Mouse (Mus musculus): ENCODE measurements at regions not wholly inside any gene's neighbourhood (a gene's known extent, or its start where the extent isn't known, plus 50 kb on each side); places are given as distances from the start of the nearest gene placed in this dataset.
"Not testable (repeated sequence)": the region's sequence is repeated elsewhere in the genome, so short reads cannot be mapped to it uniquely, and the experiment has no call there.

DNA sequence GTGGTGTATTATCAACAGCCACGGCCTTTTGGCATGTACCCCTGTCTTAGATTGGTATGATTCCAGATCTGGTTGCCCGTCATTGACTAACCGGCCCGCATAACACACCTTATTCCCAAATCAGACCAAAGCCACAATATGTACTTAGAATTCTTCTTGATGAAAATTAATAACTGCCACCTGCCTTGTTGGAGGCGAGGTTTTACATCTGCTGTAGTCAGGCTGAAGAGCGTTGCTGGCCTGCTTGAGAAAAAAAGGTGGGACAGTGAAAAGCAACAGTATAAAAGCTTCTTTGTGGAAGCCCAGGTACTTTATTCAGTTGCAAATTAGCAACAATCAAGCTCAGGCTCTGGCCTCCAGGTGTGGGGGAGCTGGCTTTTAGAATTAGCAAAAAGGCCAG lies 223.6 kb upstream of the Car8 start:
- H3K9me3 ChIP-seq (replicated peaks; ENCODE audit: control insufficient read depth, low read length); H3K36me3 ChIP-seq (ENCODE audit: control insufficient read depth, insufficient read depth); H3K4me3 ChIP-seq (ENCODE audit: low read length); H3K27me3 ChIP-seq (ENCODE audit: control insufficient read depth, insufficient read depth, low read length); ATAC-seq (replicated peaks; ENCODE audit: extremely low read depth, insufficient read depth, low FRiP score); H3K27ac ChIP-seq (ENCODE audit: low read length); H3K4me2 ChIP-seq (ENCODE audit: low read depth, low read length); H3K9ac ChIP-seq (ENCODE audit: low read length); H3K4me1 ChIP-seq (ENCODE audit: control insufficient read depth, insufficient read depth, low read length): not testable (repeated sequence)
- WGBS, result 88% methylated on average over 6 of the region's 6 CpGs

DNA sequence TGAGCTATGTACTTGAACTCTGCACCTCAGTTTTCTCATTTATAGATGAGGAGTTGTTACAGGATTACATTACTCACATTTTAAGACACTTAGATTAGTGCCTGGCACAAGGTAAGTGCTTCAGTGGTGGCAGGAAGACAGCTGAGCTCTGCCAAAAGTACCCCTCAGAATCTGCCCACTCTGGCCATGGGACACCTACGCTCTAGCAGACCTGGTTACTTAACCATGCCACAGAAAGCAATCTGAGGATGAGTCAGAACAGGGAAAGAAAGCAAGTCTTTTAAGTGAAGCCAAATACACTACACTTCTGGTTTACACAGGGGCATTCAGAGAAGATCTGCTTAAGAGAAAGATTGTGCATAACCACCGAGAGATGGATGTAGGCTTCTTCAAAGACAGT lies 215.5 kb upstream of the Car8 start:
- no peaks in the 10 kb centered on the region for H3K9me3 ChIP-seq (replicated peaks; ENCODE audit: control insufficient read depth, low read length)
- no peak overlapping the region for H3K9ac ChIP-seq (ENCODE audit: low read length)
- WGBS, result 84% methylated on average over 2 of the region's 2 CpGs
- no peak overlapping the region for H3K4me2 ChIP-seq (ENCODE audit: low read depth, low read length)
- H3K27ac ChIP-seq (ENCODE audit: low read length), result no peak overlapping the region
- no peaks in the 10 kb centered on the region for H3K36me3 ChIP-seq (ENCODE audit: control insufficient read depth, insufficient read depth)
- H3K4me3 ChIP-seq (ENCODE audit: low read length), result no peak overlapping the region
- no peak for ATAC-seq (replicated peaks; ENCODE audit: extremely low read depth, insufficient read depth, low FRiP score)
- no peaks in the 10 kb centered on the region for H3K27me3 ChIP-seq (ENCODE audit: control insufficient read depth, insufficient read depth, low read length)
- H3K4me1 ChIP-seq (ENCODE audit: control insufficient read depth, insufficient read depth, low read length), result no peaks in the 10 kb centered on the region

DNA sequence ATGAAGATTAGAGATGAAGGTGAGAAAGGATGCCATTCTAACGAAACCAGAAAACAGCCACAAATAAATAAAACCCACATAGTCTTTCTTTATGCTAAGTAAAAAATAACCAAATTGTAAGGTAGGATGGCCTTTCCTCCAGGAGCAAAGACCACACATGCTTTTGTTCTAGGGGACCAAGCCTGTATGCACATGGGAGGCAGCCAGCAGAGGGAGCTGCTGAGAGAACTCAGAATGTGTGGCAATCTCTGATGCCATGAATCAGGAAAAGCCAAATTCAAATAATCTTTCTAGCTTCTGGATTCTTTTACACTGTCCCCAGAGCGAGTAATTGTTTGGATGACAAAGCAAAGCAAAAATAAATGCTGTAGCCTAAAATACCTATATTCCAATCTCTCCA lies 193.6 kb upstream of the Car8 start:
- Histone ChIP-seq H3K36me3 (ENCODE audit: control insufficient read depth, insufficient read depth) (no peaks in the 10 kb centered on the region), H3K4me2 (ENCODE audit: low read depth, low read length) (no peak overlapping the region), H3K4me1 (ENCODE audit: control insufficient read depth, insufficient read depth, low read length) (no peaks in the 10 kb centered on the region), H3K27ac (ENCODE audit: low read length) (no peak overlapping the region), H3K27me3 (ENCODE audit: control insufficient read depth, insufficient read depth, low read length) (no peaks in the 10 kb centered on the region), H3K9ac (ENCODE audit: low read length) (no peak overlapping the region), H3K9me3 (replicated peaks; ENCODE audit: control insufficient read depth, low read length) (no peaks in the 10 kb centered on the region), H3K4me3 (ENCODE audit: low read length) (no peak overlapping the region)
- ATAC-seq (replicated peaks; ENCODE audit: extremely low read depth, insufficient read depth, low FRiP score), result no peak
- 54% methylated on average over 2 of the region's 2 CpGs for WGBS

DNA sequence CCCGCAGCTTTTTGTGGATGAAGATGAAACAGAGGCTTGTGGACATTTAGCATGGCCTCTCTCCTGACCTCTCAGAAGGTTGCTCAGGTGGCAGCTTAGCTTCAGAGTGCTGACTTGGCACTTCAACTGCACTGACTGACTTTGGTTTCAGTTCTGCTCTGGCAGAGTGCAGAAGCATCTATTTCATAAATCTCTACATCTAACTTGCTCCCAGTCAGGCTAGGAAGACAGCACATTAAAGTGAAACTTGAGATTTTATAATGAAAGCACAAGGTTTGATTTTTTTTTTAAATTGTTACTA lies 192.1 kb upstream of the Car8 start:
- Histone ChIP-seq H3K4me3 (ENCODE audit: low read length) (no peak overlapping the region), H3K27ac (ENCODE audit: low read length) (no peak overlapping the region), H3K9ac (ENCODE audit: low read length) (no peak overlapping the region), H3K4me2 (ENCODE audit: low read depth, low read length) (no peak overlapping the region), H3K9me3 (replicated peaks; ENCODE audit: control insufficient read depth, low read length) (no peaks in the 10 kb centered on the region), H3K36me3 (ENCODE audit: control insufficient read depth, insufficient read depth) (no peaks in the 10 kb centered on the region), H3K27me3 (ENCODE audit: control insufficient read depth, insufficient read depth, low read length) (no peaks in the 10 kb centered on the region), H3K4me1 (ENCODE audit: control insufficient read depth, insufficient read depth, low read length) (no peaks in the 10 kb centered on the region)
- 30% methylated on average over 1 of the region's 1 CpGs for WGBS
- ATAC-seq (replicated peaks; ENCODE audit: extremely low read depth, insufficient read depth, low FRiP score), result no peak

DNA sequence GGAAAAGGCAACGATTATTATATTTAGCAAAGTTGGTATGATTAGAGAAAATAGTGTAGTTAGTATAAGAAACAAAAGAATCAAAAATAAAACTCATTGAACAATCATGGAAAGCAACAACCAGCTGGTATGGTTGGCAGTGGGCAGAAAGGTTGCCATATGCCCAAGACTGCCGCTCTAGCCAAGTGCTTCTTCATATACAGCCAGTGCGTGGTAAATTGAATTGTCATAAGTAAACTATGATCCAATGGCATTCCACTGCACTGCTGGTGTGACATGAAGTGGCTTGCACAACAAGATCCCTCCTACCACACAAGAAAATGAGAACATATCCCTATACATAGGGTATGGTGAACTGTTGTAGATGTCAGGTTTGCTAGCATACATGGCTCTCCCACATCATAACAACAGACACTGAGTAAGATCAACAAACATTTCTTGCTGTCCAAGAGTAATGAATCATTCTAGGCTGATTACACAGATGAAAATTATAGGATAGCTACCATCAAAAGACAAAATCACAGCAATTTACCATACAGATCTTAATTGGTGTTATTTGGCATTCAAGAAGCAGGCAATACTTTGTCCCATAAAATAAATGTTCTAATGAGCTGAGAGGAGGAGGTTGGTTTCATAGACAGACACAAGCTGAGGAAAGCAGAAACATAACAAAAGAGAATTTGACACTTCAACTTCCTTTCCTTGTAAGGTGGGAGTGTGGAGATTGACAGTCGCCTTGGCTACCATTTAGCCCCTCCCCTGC lies 191.6 kb upstream of the Car8 start:
- Histone ChIP-seq H3K4me2 (ENCODE audit: low read depth, low read length) (no peak overlapping the region), H3K9me3 (replicated peaks; ENCODE audit: control insufficient read depth, low read length) (no peaks in the 10 kb centered on the region), H3K27me3 (ENCODE audit: control insufficient read depth, insufficient read depth, low read length) (no peaks in the 10 kb centered on the region), H3K4me3 (ENCODE audit: low read length) (no peak overlapping the region), H3K27ac (ENCODE audit: low read length) (no peak overlapping the region), H3K9ac (ENCODE audit: low read length) (no peak overlapping the region), H3K4me1 (ENCODE audit: control insufficient read depth, insufficient read depth, low read length) (no peaks in the 10 kb centered on the region), H3K36me3 (ENCODE audit: control insufficient read depth, insufficient read depth) (no peaks in the 10 kb centered on the region)
- ATAC-seq (replicated peaks; ENCODE audit: extremely low read depth, insufficient read depth, low FRiP score), result no peak
- 80% methylated on average over 4 of the region's 4 CpGs for WGBS

DNA sequence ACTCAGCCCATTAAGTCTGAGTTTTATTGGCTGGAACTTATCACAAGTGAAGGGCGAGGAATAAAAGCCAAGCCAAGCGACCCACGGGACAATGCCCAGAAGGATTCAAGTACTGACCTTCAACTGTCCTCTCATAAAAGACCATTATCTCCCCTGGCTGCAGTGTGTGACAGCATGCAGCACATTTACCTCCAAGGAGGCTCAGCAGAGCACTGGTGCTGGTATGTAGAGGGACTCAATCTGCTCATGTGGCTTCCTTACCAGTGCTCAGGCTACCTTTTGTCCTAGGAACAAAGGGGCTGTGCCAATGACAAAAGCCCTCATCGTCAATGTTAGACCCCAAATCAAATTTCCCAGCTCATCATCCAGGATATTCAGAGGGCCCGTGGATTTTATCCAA lies 190.9 kb upstream of the Car8 start:
- Histone ChIP-seq H3K27ac (ENCODE audit: low read length) (no peak overlapping the region), H3K27me3 (ENCODE audit: control insufficient read depth, insufficient read depth, low read length) (no peaks in the 10 kb centered on the region), H3K4me2 (ENCODE audit: low read depth, low read length) (no peak overlapping the region), H3K4me1 (ENCODE audit: control insufficient read depth, insufficient read depth, low read length) (no peaks in the 10 kb centered on the region), H3K9me3 (replicated peaks; ENCODE audit: control insufficient read depth, low read length) (no peaks in the 10 kb centered on the region), H3K4me3 (ENCODE audit: low read length) (no peak overlapping the region), H3K9ac (ENCODE audit: low read length) (no peak overlapping the region), H3K36me3 (ENCODE audit: control insufficient read depth, insufficient read depth) (no peaks in the 10 kb centered on the region)
- ATAC-seq (replicated peaks; ENCODE audit: extremely low read depth, insufficient read depth, low FRiP score), result no peak
- WGBS, result 49% methylated on average over 5 of the region's 5 CpGs

DNA sequence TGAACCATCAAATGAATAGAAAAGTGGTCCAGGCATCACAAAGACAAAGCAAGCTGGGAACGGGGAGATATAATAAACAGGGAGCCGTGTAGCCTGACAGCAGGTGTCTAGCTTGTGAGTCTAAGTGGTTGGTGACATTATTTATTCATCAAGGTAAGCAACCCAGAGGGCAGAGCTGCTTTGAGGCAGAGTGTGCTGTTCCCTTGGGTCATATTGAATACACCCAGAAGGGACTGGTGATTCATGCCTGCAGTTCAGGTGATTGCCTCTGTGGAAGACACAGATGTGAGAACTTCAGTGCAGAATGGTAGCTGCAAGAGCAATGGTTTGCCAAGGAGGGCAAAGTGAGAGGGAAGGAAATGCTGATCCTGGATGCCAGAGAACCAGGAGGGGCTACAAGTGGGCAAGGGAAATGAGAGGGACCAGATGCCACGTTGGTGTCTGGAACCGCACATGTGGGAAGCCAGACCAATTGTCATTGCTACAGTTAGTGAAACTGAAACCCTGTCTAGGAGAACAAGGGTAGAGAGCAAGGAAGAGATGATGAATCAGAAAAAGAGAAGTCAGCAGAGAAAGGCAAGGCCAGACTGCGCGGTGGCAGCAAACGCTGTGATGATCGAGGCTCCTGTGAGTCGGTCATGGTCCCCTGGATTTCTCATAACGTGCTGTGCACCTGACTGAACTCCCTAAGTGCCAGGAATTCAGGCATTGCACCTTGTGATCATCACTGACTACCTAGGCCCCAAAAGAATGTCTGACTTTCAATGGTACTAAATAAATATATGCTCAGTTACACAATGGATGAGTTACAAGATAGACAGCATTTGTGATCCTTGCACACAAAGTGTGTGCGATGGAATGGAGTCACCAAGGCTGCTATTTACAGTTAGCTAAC lies 190.0 kb upstream of the Car8 start:
- Histone ChIP-seq H3K36me3 (ENCODE audit: control insufficient read depth, insufficient read depth) (no peaks in the 10 kb centered on the region), H3K4me3 (ENCODE audit: low read length) (no peak overlapping the region), H3K27me3 (ENCODE audit: control insufficient read depth, insufficient read depth, low read length) (no peaks in the 10 kb centered on the region), H3K9me3 (replicated peaks; ENCODE audit: control insufficient read depth, low read length) (no peaks in the 10 kb centered on the region), H3K4me1 (ENCODE audit: control insufficient read depth, insufficient read depth, low read length) (no peaks in the 10 kb centered on the region), H3K4me2 (ENCODE audit: low read depth, low read length) (no peak overlapping the region), H3K9ac (ENCODE audit: low read length) (no peak overlapping the region), H3K27ac (ENCODE audit: low read length) (no peak overlapping the region)
- ATAC-seq (replicated peaks; ENCODE audit: extremely low read depth, insufficient read depth, low FRiP score), result no peak
- 84% methylated on average over 11 of the region's 11 CpGs for WGBS

DNA sequence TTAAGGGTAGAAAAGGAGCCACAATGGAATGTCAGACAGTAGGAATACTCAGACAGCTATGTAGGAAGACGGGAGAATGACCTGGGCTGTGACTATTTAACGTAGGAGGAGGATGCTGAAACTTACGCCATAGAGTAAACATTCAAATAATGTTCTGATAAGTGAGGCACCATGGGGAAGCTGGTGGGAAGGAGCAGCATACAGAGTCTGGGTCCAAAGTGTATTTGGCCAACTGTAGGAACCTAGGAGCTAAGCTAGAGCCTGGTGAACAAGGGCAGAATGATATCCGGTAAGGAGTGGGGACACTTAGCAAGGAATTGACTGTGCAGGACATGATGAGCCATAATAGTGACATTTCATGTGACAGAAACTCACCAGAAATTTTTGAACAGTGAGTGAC lies 189.0 kb upstream of the Car8 start:
- Histone ChIP-seq H3K4me2 (ENCODE audit: low read depth, low read length) (no peak overlapping the region), H3K9me3 (replicated peaks; ENCODE audit: control insufficient read depth, low read length) (no peaks in the 10 kb centered on the region), H3K4me1 (ENCODE audit: control insufficient read depth, insufficient read depth, low read length) (no peaks in the 10 kb centered on the region), H3K9ac (ENCODE audit: low read length) (no peak overlapping the region), H3K36me3 (ENCODE audit: control insufficient read depth, insufficient read depth) (no peaks in the 10 kb centered on the region), H3K27ac (ENCODE audit: low read length) (no peak overlapping the region), H3K27me3 (ENCODE audit: control insufficient read depth, insufficient read depth, low read length) (no peaks in the 10 kb centered on the region), H3K4me3 (ENCODE audit: low read length) (no peak overlapping the region)
- WGBS, result 41% methylated on average over 4 of the region's 4 CpGs
- no peak for ATAC-seq (replicated peaks; ENCODE audit: extremely low read depth, insufficient read depth, low FRiP score)

DNA sequence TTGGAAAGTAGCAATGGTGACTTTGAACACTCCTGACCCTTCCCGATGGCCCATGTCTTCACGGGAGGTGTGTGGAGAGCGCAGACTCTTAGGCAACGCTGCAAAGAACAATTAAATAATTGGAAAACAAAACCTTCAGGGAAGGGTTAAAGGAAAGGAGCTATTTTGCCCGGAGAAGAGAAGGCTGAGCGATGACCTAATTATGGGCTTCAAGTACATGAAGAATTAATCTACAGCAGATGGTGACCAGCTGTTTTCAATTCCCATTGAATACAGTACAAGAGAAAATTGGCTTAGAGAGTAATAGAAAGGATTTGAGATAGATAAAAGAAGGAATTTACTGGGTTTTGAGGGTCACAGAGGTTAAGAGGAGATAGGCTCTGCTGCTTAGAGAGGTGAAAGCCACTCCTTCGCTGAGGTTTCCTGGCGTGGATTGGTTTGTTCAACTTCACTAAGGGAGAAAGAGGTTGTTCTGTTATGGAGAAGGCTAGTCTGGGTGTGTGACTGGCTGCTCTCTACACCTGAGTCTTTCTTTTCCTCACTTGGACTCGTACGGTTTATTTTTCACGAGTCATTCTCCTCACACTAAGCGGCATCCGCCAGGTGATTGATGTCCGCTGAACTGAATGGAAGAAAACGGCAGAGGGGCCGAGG lies 184.7 kb upstream of the Car8 start:
- WGBS, result 55% methylated on average over 16 of the region's 16 CpGs
- no peak for ATAC-seq (replicated peaks; ENCODE audit: extremely low read depth, insufficient read depth, low FRiP score)
- no peak overlapping the region for H3K4me3 ChIP-seq (ENCODE audit: low read length)

More for the DNA sequence above, 184.7 kb upstream of the Car8 start:
- no peak overlapping the region for H3K27ac ChIP-seq (ENCODE audit: low read length)
- no peaks in the 10 kb centered on the region for H3K9me3 ChIP-seq (replicated peaks; ENCODE audit: control insufficient read depth, low read length)
- H3K36me3 ChIP-seq (ENCODE audit: control insufficient read depth, insufficient read depth), result no peaks in the 10 kb centered on the region
- no peaks in the 10 kb centered on the region for H3K4me1 ChIP-seq (ENCODE audit: control insufficient read depth, insufficient read depth, low read length)
- H3K9ac ChIP-seq (ENCODE audit: low read length), result no peak overlapping the region
- no peak overlapping the region for H3K4me2 ChIP-seq (ENCODE audit: low read depth, low read length)
- H3K27me3 ChIP-seq (ENCODE audit: control insufficient read depth, insufficient read depth, low read length), result no peaks in the 10 kb centered on the region

Data from heart, embryonic 16.5 days (tissue).